Mouse (Mus musculus): ENCODE measurements around the gene Morf4l2.
"Not testable (repeated sequence)": the region's sequence is repeated elsewhere in the genome, so short reads cannot be mapped to it uniquely, and the experiment has no call there.

Morf4l2 gene

GRCm38 (mm10) chrX:136743459-136743858, at the start of gene Morf4l2:
Gene Morf4l2 (minus strand): TSS chrX:136743690.
- DNase-seq = peak; percentile 78

- DNase-seq = no peak
These were observed 46.0 kb upstream of the Morf4l2 start for GRCm38 (mm10) chrX:136789446-136789845.

- no peak for DNase-seq
These were observed 36.6 kb upstream of the Morf4l2 start, which contains the start of gene Glra4 for GRCm38 (mm10) chrX:136780041-136780440. Gene Glra4 (minus strand): TSS chrX:136780141.

- no peak for DNase-seq
These were observed 35.8 kb upstream of the Morf4l2 start for GRCm38 (mm10) chrX:136779262-136779661.

- no peak for DNase-seq
These were observed 34.6 kb upstream of the Morf4l2 start for GRCm38 (mm10) chrX:136778046-136778445.

- DNase-seq = peak; percentile 95
These were observed 29.5 kb upstream of the Morf4l2 start for GRCm38 (mm10) chrX:136773035-136773434.

GRCm38 (mm10) chrX:136761103-136762074, 17.9 kb upstream of the Morf4l2 start:
- no peak for DNase-seq

- DNase-seq = no peak
These were observed 12.0 kb upstream of the Morf4l2 start for GRCm38 (mm10) chrX:136755464-136755863.

GRCm38 (mm10) chrX:136749329-136749728, 5.8 kb upstream of the Morf4l2 start:
- no peak for DNase-seq

- no peak for DNase-seq
These were observed 1.2 kb upstream of the Morf4l2 start for GRCm38 (mm10) chrX:136744663-136745062.

GRCm38 (mm10) chrX:136742661-136743103, 808 bp downstream of the Morf4l2 start:
- peak; percentile 93 for DNase-seq

- DNase-seq = peak; percentile 88
These were observed 1.2 kb downstream of the Morf4l2 start for GRCm38 (mm10) chrX:136742241-136742640.

- DNase-seq = no peak
These were observed 1.8 kb downstream of the Morf4l2 start for GRCm38 (mm10) chrX:136741651-136742201.

- DNase-seq = peak; percentile 100
These were observed 2.5 kb downstream of the Morf4l2 start for GRCm38 (mm10) chrX:136740791-136741650.

- no peak for DNase-seq
These were observed 3.3 kb downstream of the Morf4l2 start for GRCm38 (mm10) chrX:136740087-136740790.

- DNase-seq = no peak
These were observed 11.5 kb downstream of the Morf4l2 start for GRCm38 (mm10) chrX:136732016-136732415.

- DNase-seq = not testable (repeated sequence)
These were observed 28.6 kb downstream of the Morf4l2 start for GRCm38 (mm10) chrX:136714742-136715474.

- DNase-seq = no peak
These were observed 34.7 kb downstream of the Morf4l2 start for GRCm38 (mm10) chrX:136708782-136709181.

- peak; percentile 89 for DNase-seq
These were observed 35.3 kb downstream of the Morf4l2 start for GRCm38 (mm10) chrX:136708168-136708681.

- DNase-seq = peak; percentile 97
These were observed 35.9 kb downstream of the Morf4l2 start, which contains the start of gene Tceal1 for GRCm38 (mm10) chrX:136707446-136708167. Gene Tceal1 (plus strand): TSS chrX:136707982.
